Mouse (Mus musculus): ENCODE measurements around the gene Rtn2. TPM values are rescaled to one million over a fixed set of nuclear protein-coding genes. Genes with fewer than 3 reads are reported as not detected.

The Rtn2 gene
- 1 to 10 TPM; 4.6 to 5.1 TPM for total RNA-seq (2021)
- long read RNA-seq, experiment 1, partial matches to known transcripts: 3 of 4 reads
- long read RNA-seq, experiment 1, other reads (novel, unspliced or antisense): 0 of 4 reads
- long read RNA-seq, experiment 2, transcript Rtn2-201 (10 exons, 1,990 nt): major isoform, 6 of 8 reads
- long read RNA-seq, experiment 2, partial matches to known transcripts: 0 of 8 reads
- long read RNA-seq, experiment 2, other reads (novel, unspliced or antisense): 0 of 8 reads

- DNase-seq: peak; percentile 81 to 89
These were observed at the start of gene Rtn2 for GRCm38 (mm10) chr7:19282385-19282784. TSS of gene Rtn2 (plus strand) at chr7:19282624.

DNA sequence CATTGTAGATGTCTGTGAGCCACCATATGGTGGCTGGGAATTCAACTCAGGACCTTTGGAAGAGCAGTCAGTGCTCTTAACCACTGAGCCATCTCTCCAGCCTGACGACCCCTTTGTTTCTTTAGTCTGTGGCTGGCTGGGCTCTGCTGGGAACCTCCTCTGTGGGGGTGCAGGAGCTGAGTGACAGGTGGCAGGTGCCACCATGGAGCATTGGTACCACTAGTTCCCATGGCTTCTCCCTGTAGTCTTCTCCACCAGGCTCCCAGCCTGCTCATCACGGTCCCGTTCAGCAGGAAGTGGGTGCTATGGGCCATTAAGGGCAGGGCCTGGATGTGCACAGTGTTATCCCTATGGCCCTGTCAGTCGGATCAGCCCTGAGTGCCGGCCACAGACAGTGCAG lies 47.8 kb upstream of the Rtn2 start:
- no peak for DNase-seq

- no peak for DNase-seq
These were observed 47.2 kb upstream of the Rtn2 start for GRCm38 (mm10) chr7:19235092-19235671.

GRCm38 (mm10) chr7:19236411-19236810 lies 46.0 kb upstream of the Rtn2 start:
- DNase-seq: no peak

DNA sequence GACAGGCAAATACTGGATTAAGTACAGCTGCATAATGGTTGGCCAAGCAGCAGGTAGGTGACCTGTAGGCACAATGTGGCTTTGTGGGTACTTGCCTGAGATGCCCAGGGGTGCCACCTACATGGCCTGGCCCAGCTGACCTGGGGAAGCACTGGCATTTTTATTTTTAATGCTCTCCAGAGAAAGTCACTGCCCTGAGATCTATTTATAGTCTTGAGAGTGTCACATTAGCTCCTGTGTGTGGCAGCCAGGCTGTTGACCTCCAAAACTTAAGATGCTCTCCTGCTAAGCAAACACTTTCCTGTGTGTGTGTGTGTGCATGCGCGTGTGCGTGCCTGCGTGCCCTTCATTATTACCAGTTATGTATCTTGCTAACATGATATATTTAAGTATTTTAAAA lies 44.1 kb upstream of the Rtn2 start:
- DNase-seq: no peak

- DNase-seq: peak; percentile 89 to 92
These were observed 43.0 kb upstream of the Rtn2 start for GRCm38 (mm10) chr7:19239423-19239822.

- no peak for DNase-seq
These were observed 42.4 kb upstream of the Rtn2 start for GRCm38 (mm10) chr7:19239986-19240385.

- no peak for DNase-seq
These were observed 41.4 kb upstream of the Rtn2 start for GRCm38 (mm10) chr7:19240905-19241463.

- no peak for DNase-seq
These were observed 40.4 kb upstream of the Rtn2 start for GRCm38 (mm10) chr7:19242005-19242404.

DNA sequence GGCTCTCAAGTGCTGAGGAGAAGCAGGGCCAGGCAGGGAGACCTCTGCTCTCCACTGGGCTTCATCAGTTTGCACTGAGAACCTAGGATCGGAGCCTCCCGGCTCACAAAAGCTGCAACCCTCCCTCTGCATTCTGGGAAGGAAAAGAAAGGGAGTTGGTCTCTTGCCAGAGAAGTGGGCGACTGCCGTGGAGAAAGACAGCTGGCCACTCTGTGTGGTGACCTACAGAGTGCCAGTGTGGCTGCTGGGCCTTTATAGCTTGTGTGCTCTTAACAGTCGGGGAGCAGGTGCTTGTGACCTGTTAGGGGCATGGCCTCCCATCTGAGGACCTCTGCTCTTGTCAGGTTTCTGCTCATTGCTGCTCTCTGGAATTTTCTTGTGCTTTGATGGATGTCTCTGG lies 38.6 kb upstream of the Rtn2 start:
- DNase-seq: no peak

- peak; percentile 56 to 62 for DNase-seq
These were observed 37.3 kb upstream of the Rtn2 start for GRCm38 (mm10) chr7:19245083-19245482.

DNA sequence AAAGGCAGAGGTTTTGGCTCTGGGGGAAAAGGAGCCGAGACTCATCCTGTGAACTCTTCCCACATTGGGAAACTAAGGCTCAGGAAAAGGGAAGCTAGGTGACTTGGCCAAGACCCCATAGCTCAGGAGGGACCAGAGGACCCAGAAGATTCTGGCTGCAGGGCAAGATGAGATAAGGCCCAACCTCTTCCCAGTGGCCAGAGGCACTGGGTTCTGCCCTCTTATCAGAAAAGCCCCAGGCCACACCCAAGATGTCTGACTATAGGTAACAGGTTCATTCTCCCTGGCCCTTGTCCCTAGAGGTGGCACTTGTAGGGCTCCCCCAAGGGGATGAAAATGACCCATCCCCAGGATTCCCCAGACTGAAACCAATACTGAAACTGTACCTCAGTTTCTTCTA lies 35.6 kb upstream of the Rtn2 start:
- no peak for DNase-seq

GRCm38 (mm10) chr7:19247511-19247910 lies 34.9 kb upstream of the Rtn2 start:
- DNase-seq: no peak

DNA sequence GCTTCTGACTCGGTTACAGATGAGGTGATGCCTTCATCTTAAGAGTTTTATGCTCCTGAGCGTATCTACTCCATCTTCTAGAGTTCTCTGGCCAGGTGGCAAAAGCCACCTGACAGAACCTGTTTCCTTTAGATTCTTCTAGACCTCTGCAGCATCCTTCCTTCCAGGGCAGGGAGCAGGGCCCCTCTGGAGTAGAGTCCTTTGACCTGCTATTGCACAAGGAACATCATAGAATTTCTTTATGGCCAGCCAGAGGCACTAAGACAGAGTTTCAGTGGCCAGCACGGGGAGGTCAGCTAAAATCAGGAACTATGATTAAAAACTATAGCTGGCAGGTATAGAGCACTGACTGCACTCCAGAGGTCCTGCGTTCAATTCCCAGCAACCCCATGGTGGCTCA lies 30.3 kb upstream of the Rtn2 start:
- DNase-seq: no peak

DNA sequence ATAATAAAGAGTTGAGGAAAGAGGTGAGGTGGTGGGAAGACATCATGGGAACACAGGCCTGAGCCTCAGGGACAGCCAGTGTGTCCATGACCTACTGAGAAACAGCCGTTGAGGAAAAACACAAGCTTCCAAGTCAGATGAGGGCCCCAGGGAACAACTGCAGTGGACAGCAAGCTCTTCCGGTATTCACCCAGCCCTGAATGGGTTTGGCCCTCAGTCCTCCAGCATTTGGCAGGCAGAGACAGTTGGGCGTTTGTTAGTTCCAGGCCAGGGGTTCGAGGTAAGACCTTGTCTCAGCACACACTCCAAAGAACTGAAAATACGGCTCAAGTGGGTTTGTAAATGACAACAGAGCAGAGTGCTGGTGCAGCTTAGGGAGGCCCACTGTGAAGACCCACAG lies 29.0 kb upstream of the Rtn2 start:
- DNase-seq: peak in 1 of 2 experiments; percentile 15

DNA sequence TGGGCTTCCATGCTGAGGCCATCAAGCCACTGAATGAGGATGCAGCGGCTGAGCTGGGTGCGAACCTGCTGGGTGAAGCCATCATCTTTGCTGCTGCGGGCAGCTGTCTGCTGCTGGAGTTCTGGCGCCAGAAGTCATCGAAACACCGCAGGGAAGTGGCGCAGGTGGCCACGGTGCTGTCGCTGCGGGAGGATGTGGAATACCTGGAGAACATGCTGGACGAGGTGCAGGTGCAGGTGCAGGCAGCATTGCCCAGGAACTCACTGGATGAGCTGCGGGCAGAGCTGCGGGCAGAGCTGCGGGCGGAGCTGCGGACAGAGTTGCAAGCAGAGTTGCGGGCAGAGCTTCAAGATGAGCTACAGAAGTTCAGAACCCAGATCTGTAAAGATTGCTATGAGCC lies 27.0 kb upstream of the Rtn2 start:
- no peak for DNase-seq

DNA sequence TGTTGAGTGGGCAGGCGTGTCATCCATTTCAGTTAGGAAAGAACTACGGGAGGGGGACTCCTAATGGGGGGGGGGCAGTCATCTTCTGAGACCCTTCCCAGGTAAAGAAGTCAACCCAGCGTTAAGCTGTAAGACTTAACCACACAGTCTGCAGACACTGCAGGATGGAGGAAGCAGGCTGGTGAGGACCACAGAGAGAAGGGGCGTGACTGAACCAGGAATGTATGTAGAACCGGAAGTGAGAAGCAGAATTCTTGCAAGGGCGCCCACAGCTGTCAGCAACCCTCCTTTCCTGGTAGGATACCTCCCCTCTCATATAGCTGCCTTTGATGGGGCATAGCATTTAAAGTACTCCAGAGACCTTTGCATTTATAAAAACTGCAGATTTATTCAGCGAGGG lies 25.9 kb upstream of the Rtn2 start:
- DNase-seq: no peak

DNA sequence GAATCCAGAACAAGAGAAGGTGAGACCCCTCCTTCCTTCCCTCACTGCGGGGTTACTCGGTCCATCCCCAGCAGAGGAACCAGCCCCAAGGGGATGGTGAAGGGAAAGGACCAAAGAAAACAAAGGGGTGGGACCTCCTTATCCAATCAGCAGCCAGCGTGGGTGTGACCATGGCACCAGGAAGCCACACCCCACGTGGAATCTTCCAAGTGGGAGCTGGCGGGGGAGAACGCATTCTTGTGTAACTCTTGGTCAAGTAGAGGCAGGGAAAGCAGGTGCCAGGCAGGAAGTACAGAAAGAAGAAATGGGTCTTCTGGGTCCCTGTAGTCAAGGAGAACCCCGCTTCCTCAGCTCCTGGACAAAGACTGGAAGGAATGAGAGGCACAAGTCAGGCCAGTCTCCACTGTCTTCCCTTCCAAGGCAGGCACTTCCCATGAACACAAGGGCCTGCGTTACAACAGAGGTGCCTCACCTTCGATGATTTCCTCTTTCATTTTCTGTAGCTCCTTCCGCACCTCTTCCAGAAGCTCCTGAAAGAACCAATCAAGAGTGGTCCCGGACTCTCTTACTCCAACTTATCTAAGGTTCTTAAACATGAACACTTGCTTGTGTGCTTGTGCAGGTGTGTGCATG lies 24.9 kb upstream of the Rtn2 start:
- peak; percentile 69 to 71 for DNase-seq

DNA sequence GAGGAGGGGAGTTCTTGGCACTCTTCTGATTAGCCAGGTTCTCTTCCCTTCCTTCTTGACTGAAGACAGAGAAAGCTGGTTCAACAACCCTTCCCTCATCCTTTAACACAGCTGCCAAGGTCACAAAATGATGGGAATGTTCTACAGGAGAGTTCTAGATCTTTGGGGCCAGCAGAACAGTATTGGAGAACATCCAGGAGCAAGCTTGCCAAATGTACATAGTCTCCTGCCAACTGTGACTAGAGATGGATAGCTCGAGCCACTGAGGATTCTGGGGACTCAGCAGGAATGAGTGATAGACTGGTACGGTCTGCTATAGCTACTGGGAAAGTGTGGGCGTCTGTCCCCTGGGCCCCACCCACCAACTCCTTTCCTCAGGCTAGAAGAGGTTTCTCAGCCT lies 24.1 kb upstream of the Rtn2 start:
- no peak for DNase-seq

DNA sequence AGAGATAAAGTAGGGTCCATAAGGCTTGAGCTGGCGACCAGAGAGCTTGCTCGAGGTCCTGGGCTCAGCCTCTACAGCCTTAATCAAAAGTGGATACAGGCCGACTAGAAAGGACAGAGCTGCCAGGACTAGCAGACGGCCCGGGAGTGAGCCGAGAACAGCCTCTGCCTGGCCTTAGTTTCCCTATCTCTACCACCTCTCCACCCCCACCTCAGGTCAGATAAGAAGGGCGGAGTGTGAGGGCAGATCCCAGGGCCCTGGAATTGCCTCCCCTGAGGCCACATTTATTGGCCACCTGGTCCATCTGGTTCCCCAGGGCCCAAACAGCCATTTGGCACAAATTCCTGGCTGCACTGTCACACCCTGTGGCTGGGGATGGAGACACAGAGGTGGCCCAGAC lies 17.3 kb upstream of the Rtn2 start:
- no peak for DNase-seq

DNA sequence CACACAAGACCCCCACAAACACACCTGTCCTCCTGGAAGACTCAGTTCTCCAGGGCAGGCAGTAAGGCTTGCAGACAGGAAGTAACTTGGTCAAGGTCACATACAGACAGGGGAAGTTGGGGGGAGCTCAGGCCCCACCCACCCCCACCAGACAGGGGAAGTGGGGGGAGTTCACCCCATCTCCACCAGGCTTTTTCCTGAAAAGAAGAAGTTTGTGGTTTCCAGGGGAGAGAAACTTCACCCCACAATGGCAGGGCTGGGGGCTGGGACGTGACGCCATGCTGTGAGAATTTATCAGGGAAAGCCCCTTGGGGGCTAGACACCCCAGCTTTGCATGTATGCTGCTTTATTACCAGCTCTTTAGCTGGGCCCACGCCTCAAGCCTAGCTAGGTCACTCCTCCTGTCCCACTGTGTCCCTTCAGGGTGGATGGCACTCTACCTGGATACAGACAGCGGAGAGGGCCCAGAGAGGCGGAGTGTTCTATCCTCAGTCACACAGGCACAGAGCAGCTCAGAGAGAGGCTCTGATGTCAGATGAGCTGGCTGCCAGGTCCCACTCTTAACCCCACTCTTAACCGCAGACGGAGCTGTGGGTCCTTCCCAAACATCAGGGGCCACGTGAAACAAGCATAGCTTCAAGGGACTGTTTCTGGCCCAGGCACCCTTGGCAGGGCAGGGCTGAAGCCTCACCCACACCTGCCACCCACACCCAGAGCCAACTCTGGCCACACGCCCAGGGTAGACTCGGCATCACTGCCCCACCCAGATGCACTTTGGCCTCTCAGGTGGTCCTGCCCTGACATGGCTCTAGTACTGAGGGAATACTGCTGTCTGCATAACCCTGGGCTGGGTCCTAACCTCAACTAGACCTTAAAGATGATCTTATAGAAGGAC lies 16.2 kb upstream of the Rtn2 start:
- no peak for DNase-seq

GRCm38 (mm10) chr7:19267051-19267450 lies 15.4 kb upstream of the Rtn2 start:
- no peak for DNase-seq
